Mouse (Mus musculus): ENCODE data around the gene Adm.

- TF ChIP-seq ZC3H11A (IDR thresholded peaks at IDR 0.05; ENCODE audit: borderline replicate concordance, low read depth, low read length) (no peak), MAFK (IDR thresholded peaks at IDR 0.05; ENCODE audit: insufficient read depth, low read depth, low read length) (no peak)
Measured at GRCm38 (mm10) chr7:110646611-110647407, 19.3 kb downstream of the Adm start.
